Mouse (Mus musculus) cerebellum, adult 18-20 months (tissue): ENCODE results near the gene Tmtc4.

Experiments used
- DNase-seq, 2 experiments: peaks; one replicate each; pipeline ENCODE4 v3.0.0; 2021

Gene Tmtc4

GRCm38 (mm10) chr14:122973091-122973490, 10.7 kb downstream of the Tmtc4 start:
- DNase-seq: no peak

GRCm38 (mm10) chr14:122968049-122968448, 15.8 kb downstream of the Tmtc4 start:
- DNase-seq: no peak

DNA sequence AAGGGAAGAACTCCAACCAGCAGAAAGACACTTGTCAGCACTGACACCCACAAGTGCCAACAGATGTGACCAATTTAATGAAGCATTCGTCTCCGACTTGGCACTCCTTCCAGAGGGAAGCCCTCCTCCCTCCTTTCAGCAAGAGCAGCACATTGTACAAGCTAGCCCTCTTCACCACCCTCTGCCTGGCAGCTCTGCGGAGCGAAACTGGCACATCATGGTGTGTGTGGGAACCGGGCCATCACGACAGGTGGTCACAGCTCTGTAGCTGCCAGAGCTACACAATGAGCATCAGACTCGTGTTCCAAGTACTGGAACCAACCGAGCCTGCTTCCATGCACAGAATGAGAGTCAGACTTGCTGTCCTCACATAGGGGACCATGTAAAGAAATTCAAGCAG, 25.9 kb downstream of the Tmtc4 start:
- DNase-seq: peak; percentile 96

DNA sequence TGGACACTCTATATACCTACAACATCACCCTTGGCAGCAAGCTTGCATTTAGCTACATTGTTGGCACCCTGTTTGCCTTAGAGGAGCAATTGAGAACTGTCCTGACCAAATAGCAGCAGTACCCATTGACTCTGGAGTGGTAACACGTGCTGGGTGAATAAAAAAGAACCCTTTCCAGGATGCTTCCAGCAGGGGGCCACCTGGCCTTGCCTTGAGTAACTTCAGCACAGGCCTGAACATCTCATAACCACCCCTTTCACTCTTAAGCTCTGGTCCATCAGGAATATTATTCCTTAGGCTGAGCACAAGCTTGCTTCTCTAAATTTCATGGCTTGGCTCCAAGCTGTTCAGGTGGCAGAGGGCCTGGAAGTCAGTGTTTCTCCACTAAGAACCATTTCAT, 30.5 kb downstream of the Tmtc4 start:
- DNase-seq: peak; percentile 64 to 66

DNA sequence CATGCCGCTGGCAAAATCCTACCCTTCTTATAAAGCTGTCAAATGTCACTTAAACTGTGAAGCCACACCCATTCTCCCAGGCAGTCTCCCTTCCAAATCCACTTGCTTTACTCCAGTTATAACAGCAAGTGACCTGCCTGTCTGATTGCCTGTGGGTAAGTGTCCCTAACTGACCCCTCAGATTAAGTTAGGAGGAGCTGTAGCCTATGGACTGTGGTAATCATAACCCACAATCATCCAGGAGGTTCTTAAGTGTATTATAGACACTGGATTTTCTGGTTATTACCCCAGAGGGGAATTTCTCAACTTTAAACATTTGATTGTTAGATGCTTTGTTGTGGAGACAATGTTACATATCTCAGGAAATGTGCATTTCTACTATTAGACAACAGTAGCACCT, 31.3 kb downstream of the Tmtc4 start:
- no peak for DNase-seq

DNA sequence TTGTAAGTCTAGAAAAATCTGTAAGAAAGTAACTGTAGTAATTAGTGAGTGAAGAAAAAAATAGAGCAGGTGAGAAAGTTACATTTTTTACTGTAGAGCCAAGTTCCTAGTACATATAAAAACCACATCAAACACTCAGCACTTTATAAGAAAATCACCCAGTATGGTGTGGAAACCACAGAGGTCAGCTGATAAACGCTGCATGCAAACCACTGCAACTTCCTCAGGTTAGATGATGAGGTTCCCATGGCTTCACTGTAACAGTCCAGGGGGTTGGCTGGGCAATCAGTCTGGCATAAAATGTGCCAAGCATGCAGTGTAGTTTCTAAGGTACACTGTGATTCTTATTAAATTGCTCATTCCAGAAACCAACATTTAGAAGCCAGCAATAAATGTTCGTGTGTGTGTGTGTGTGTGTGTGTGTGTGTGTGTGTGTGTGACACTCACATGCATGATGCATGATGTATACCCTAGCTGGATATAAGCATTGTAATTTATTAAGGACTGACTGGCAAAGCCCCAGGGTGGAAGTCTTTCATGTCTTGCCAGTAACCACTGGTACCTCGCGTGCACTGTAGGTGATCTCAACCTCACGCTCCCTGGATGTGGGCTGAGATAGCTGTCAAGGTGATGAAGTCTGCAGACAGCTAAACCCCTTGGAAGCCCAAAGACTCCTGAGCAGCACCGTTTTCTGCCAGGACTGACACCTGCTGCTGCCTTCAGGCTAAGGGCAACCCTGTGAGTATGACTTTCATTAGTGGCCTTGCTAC, 32.0 kb downstream of the Tmtc4 start:
- DNase-seq: no peak

DNA sequence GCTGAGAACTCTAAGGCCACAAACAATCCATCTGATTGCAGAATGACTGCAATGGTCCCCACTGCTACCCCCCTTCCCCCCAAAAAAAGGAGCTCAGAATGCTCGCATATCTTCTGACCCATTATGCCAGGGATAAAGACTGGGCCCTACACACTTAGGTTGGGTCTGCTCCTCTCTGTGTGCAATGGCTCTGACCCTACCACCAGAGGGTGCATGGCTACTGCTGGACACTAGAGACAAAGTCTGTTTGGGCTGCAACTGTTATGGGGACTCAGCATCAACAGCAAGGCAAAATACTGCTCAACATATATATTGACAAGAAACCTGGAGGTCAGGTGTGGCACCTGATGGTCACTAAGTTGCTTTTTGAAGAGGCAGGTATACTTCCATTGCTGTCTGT, 32.9 kb downstream of the Tmtc4 start:
- no peak for DNase-seq

DNA sequence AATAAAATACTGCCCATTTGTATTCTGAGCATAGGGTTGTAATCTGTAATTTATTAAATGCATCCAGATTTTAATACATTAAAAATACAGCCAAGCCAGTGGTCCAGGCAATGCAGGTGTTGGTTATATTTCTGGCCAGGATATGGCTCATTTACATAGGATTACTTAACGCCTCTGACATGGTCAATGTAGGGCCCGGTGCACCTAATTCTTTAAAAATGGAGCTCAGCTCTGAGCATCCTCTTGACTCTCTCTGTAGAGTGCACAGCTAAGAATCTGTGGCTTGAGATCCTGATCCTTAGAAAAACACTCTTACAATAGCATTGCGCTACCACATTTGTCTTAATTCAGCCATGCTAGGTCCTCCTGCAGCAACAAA, 40.4 kb downstream of the Tmtc4 start:
- no peak for DNase-seq

GRCm38 (mm10) chr14:122942757-122943474, 40.9 kb downstream of the Tmtc4 start:
- DNase-seq: no peak

DNA sequence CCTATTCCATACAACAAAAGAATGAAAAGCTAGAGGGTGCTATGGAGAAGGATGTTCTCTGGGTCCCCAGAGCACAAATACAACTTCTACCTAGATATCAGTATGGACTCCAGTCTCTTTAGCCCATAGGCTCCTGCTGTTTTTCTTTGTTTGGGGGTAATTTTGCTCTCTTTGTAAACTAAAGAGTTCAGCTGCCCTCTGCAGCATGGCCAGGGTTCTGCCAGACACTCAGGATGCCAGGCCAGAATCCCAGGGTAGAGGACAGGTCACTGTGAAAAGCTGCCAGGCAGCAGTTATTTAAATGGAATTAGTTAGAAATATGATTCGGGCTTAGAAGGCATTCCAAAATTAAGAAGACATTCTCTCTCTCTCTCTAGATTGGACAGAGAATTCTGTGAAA, 47.4 kb downstream of the Tmtc4 start:
- DNase-seq: peak; percentile 53 to 62

GRCm38 (mm10) chr14:122920011-122920410, 63.8 kb downstream of the Tmtc4 start:
- DNase-seq: no peak

DNA sequence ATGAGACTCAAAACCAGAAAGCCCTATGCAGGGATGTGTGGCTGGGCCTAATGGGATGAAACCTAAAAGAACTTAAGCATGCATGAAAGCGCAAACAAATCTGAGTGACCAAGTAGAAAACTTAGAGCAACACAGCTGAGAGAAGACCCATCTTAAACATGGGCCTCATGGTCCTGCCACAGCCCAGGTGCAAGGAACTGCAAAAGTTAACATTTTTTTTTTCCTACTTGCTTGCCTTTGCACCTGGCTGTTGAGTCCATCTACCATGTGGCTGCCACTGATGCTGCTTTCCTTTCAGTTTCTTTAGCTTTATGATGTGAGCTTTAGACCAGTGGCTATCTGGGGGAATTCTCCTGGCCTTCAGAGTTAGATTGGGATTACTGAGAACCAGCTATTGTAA, 66.2 kb downstream of the Tmtc4 start:
- no peak for DNase-seq

GRCm38 (mm10) chr14:122913657-122914056, 70.2 kb downstream of the Tmtc4 start, which contains the start of gene Ggact:
Gene Ggact (minus strand): TSS chr14:122913757.
- DNase-seq: no peak

- DNase-seq: peak; percentile 75 to 88
These were observed 70.9 kb downstream of the Tmtc4 start for GRCm38 (mm10) chr14:122912812-122913498.

DNA sequence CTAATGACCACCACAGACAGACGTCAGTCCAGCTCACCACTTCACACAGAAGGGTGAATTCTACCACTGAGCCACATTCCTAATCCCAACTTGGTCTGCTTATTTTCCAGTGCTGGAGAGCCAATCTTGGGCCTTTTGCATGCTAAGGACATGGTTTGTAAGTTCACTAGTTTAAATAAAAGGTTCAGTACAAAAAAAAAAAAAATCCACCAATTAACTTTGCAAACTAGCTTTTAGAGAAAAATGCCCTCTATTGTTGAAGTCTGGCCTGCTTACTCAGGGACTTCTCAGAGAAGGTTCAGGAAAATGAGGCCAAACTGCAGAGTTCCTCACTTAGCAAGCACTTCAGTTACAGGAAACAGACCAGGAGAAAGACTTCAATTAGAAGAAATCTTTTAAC, 71.7 kb downstream of the Tmtc4 start:
- no peak for DNase-seq

GRCm38 (mm10) chr14:122911265-122911664, 72.6 kb downstream of the Tmtc4 start:
- DNase-seq: no peak

DNA sequence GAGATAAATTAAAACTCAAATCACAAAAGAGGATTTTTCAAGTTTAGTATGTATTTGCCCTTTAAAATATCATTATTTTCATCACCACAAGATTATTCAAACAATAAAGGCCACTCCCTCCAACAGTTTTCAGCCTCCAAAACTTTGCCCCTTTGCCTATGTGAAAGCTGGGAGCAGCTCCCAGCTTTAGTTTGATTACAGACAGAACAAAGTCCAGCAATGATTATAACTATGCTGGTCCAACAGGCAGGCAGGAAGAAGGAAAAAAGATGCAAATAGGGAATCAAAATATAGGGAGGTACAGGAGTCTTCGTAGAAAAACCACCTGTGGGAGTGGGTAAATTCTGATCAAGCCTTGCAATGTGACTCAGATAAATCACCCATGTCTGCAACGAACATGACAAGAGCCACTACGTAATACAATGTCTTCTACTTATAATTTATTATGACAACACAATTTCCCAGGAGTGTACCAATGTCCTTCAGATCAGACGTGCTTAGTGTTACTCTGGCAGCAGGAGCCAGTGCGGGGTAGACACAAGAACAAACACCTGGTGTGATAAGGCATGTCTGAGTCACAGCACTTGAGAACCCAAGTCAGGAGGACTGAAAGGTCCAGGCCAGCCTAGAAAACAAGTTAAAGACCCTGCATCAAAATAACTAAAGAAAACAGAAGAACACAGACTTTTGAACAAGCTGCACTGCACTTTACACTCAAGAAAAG, 74.3 kb downstream of the Tmtc4 start:
- DNase-seq: no peak

DNA sequence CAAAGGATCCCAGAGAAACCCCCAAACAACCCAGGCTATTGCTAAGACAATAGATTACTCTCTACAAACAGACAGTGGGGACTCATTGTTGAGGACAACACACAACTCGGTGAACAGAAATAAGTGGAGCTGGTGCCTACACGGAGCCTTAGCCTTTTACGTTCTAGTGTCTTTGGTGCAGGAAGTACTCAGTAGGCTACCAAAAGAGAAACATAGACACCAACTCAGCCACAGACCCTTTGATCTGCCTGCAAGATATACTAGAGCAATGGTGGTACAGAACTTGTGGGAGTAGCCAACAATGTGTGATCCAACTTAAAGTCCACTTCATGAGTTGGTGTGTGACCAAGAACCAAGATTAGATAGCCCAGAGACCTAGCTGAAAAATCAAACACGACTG, 75.8 kb downstream of the Tmtc4 start:
- no peak for DNase-seq

DNA sequence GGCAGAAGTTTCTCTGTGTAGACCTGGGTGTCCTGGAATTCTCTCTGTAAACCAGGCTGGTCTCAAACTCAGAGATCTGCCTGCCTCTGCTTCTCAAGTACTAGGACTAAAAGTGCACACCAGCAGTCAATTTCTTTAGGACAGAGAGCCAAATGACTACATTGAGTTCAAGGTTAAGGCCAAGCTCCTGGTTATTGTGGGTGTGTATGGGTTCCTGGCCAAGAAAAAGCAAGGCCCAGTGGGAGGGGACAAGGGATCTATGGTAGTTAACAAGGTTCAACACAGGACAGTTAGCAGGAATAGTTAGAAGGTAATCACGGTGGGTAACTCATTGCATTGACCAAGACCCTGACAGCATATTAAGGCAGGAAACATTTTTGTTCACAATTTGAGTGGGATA, 78.8 kb downstream of the Tmtc4 start:
- no peak for DNase-seq

DNA sequence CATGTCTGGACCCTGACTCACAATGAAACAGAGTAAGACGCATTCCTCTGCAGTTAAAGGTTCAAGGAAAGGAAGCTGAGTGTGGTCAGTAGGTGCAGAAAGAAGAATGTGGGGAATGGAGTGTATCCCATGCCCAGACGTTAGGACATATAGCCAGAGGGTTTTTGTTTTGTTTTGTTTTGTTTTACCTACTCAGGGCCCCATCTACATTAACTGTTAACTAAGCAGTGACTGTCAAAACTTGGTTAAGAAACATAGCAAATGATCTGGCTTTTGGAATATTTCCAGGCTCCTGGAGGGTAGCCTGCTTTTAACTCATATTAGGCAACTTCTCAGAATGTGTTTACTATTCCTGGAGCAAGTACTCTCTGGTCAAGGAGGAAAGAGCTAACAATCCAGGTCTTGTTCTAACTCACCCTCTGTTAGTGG, 79.9 kb downstream of the Tmtc4 start:
- DNase-seq: no peak

GRCm38 (mm10) chr14:122902884-122903283, 81.0 kb downstream of the Tmtc4 start:
- peak; percentile 94 to 95 for DNase-seq

DNA sequence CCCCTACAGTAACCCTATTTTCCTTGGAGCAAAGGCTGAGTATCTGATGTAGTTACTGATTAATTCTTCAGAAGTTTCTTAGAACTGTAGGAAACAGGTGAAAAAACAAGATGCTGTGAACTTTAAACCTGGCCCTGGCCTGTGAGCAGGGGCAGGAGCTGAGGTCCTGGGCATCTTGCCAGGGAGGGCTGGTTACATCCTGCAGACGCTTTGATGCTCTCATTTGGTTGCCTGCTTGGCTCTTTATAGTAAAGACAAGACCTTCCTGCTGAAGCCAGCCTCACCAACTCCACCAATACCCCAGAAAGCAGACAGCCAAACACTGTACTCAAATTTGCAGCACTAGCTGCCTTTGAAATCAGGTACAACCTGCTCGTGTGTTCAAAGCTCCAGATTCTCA, 81.7 kb downstream of the Tmtc4 start:
- peak; percentile 50 to 72 for DNase-seq

- no peak for DNase-seq
These were observed 82.1 kb downstream of the Tmtc4 start for GRCm38 (mm10) chr14:122901715-122902114.
